Mouse (Mus musculus) lung, postnatal 14 days (tissue): ENCODE data around the gene Egln2.

Experiments
- DNase-seq: peaks from one replicate; pipeline ENCODE4 v3.0.0; 2021

Gene Egln2

GRCm38 (mm10) chr7:27130521-27131370, 35.9 kb downstream of the Egln2 start:
- no peak for DNase-seq

- no peak for DNase-seq
Measured at GRCm38 (mm10) chr7:27129811-27130210, 36.8 kb downstream of the Egln2 start.

- no peak for DNase-seq
Measured at GRCm38 (mm10) chr7:27128946-27129345, 37.7 kb downstream of the Egln2 start.

- peak; percentile 48 for DNase-seq
Measured at GRCm38 (mm10) chr7:27128162-27128561, 38.4 kb downstream of the Egln2 start.

GRCm38 (mm10) chr7:27124969-27125368, 41.6 kb downstream of the Egln2 start:
- no peak for DNase-seq

GRCm38 (mm10) chr7:27124305-27124832, 42.2 kb downstream of the Egln2 start:
- no peak for DNase-seq

GRCm38 (mm10) chr7:27119676-27120075, 46.9 kb downstream of the Egln2 start, which contains the start of gene Cyp2f2:
Gene Cyp2f2, plus strand, starts transcription at chr7:27119909.
- no peak for DNase-seq

- peak; percentile 45 for DNase-seq
Measured at GRCm38 (mm10) chr7:27118033-27118511, 48.5 kb downstream of the Egln2 start.

GRCm38 (mm10) chr7:27111987-27112386, 54.6 kb downstream of the Egln2 start:
- no peak for DNase-seq

GRCm38 (mm10) chr7:27111038-27111437, 55.6 kb downstream of the Egln2 start:
- DNase-seq: peak; percentile 29

GRCm38 (mm10) chr7:27110327-27110726, 56.3 kb downstream of the Egln2 start:
- DNase-seq: no peak
